Mouse (Mus musculus) layer of hippocampus, adult 18-20 months (tissue): ENCODE results near the gene Mmp19. TPM values are rescaled to one million over a fixed set of nuclear protein-coding genes. Genes with fewer than 3 reads are reported as not detected.

Source experiments
- DNase-seq, 2 experiments: peaks; one replicate each; pipeline ENCODE4 v3.0.0; 2022; ENCODE audit warnings: low spot score in 2 of 2
- total RNA-seq, 2 experiments: library from RNA; stranded (reverse); gene quantifications; 2 replicates each; pipeline ENCODE4 v1.2.3; 2021

The Mmp19 gene
- total RNA-seq, 2 experiments from 2014 or later: 0.43 to 0.50 TPM

- DNase-seq: no peak
Measured at GRCm38 (mm10) chr10:128848426-128848825, 57.7 kb downstream of the Mmp19 start.

DNA sequence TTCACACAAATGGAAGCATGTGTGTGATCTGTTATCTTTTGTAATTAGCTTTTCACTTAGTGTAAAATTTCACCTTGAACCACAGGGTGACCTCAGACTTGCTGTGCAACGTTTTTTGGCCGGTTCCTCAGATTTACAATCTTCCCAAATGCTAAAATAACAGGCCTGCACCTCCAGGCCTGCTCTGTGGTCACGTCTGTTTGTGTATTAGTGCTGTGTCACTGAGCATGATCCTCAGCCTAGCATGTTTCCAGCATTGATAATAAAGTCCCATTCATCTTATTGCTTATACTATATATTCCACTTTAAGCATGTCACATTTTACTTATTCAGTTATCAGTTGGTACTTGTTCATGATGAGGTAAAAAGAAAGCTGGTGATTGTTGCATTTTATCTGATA is 59.6 kb downstream of the Mmp19 start:
- no peak for DNase-seq

Other genes with a start within 250 kb of the Mmp19 start
- gene Zc3h10, start 243.1 kb upstream of the Mmp19 start, total RNA-seq: 10 to 100 TPM; 13.6 to 15.6 TPM
- gene Rpl41, start 241.6 kb upstream of the Mmp19 start, total RNA-seq: 1,000 to 10,000 TPM; 1,532 to 1,582 TPM
- 10 to 100 TPM; 60.4 to 61.7 TPM for gene Pa2g4, start 224.9 kb upstream of the Mmp19 start, total RNA-seq
- 1 to 10 TPM; 7.1 to 7.5 TPM for gene Erbb3, start 201.3 kb upstream of the Mmp19 start, total RNA-seq
- 100 to 1,000 TPM; 273 to 330 TPM for gene Rps26, start 164.2 kb upstream of the Mmp19 start, total RNA-seq
- 10 to 100 TPM; 15.5 to 16.5 TPM for gene Ikzf4, start 144.9 kb upstream of the Mmp19 start, total RNA-seq
- gene Suox, start 116.8 kb upstream of the Mmp19 start, total RNA-seq: 10 to 100 TPM; 12.8 to 13.9 TPM
- 100 to 1,000 TPM; 133 to 138 TPM for gene Rab5b, start 94.6 kb upstream of the Mmp19 start, total RNA-seq
- under 1 TPM; 0.20 to 0.25 TPM for gene Pmel, start 86.7 kb upstream of the Mmp19 start, total RNA-seq
- gene Cdk2, start 85.9 kb upstream of the Mmp19 start, total RNA-seq: 1 to 10 TPM; 1.4 to 2.6 TPM
- gene Dgka, start 46.1 kb upstream of the Mmp19 start, total RNA-seq: 10 to 100 TPM; 10.9 to 12.8 TPM
- gene Pym1, start 43.0 kb upstream of the Mmp19 start, total RNA-seq: 10 to 100 TPM; 25.1 to 26.2 TPM
- 10 to 100 TPM; 63.8 to 64.8 TPM for gene Dnajc14, start 13.2 kb downstream of the Mmp19 start, total RNA-seq
- gene Tmem198b, start 13.5 kb downstream of the Mmp19 start, total RNA-seq: 1 to 10 TPM; 7.9 to 8.1 TPM
- 10 to 100 TPM; 37.7 to 38.2 TPM for gene Sarnp, start 26.4 kb downstream of the Mmp19 start, total RNA-seq
- gene Ormdl2, start 30.7 kb downstream of the Mmp19 start, total RNA-seq: 10 to 100 TPM in 1 of 2 experiments, 1 to 10 TPM in 1; 9.3 to 10.4 TPM
- gene Gdf11, start 100.8 kb downstream of the Mmp19 start, total RNA-seq: 10 to 100 TPM; 18.2 to 18.9 TPM
- gene Cd63, start 110.1 kb downstream of the Mmp19 start, total RNA-seq: 10 to 100 TPM; 74.2 to 79.4 TPM
- gene Rdh5, start 132.0 kb downstream of the Mmp19 start, total RNA-seq: 1 to 10 TPM; 7.1 to 8.1 TPM
- 10 to 100 TPM; 94.9 to 98.7 TPM for gene Bloc1s1, start 133.1 kb downstream of the Mmp19 start, total RNA-seq
- gene Itga7, start 142.9 kb downstream of the Mmp19 start, total RNA-seq: 10 to 100 TPM; 29.7 to 30.0 TPM
- gene Mettl7b, start 170.1 kb downstream of the Mmp19 start, total RNA-seq: not detected
- not detected for gene Olfr9, start 198.5 kb downstream of the Mmp19 start, total RNA-seq
- not detected for gene Olfr763, start 219.9 kb downstream of the Mmp19 start, total RNA-seq
- gene Olfr764-ps1, start 249.0 kb downstream of the Mmp19 start, total RNA-seq: not detected